Mouse (Mus musculus) large intestine, adult 2 months (tissue): ENCODE data around the gene Gorasp2. TPM values are rescaled to one million over a fixed set of nuclear protein-coding genes. Genes with fewer than 3 reads are reported as not detected.

ENCODE experiments used
- DNase-seq: peaks from one replicate; pipeline ENCODE4 v3.0.0-alpha.2; 2012; ENCODE audit warnings: low read depth, low spot score
- WGBS: fragments of 180-500 bp; shearing (Covaris S2); methylation state at CpG from one replicate; pipeline ENCODE4 v1.1.7; 2018; 5-methylcytosine and 5-hydroxymethylcytosine counted together
- polyA plus RNA-seq: library from polyadenylated mRNA; depleted of rRNA; stranded (reverse); fragments of >200 nt; gene quantifications from 2 replicates; pipeline ENCODE4 v1.2.3, GENCODE M21; 2012; rRNA removed

The Gorasp2 gene
- polyA plus RNA-seq, 1 experiment: 118 TPM

- DNase-seq: no peak
- 35% methylated on average over 9 of the region's 9 CpGs for WGBS
Observed at GRCm38 (mm10) chr2:70723610-70724243, 62.4 kb downstream of the Gorasp2 start.

GRCm38 (mm10) chr2:70727089-70727488, 65.7 kb downstream of the Gorasp2 start:
- 85% methylated on average over 2 of the region's 2 CpGs for WGBS
- DNase-seq: no peak

GRCm38 (mm10) chr2:70735534-70735933, 74.2 kb downstream of the Gorasp2 start:
- WGBS: 74% methylated on average over 4 of the region's 4 CpGs
- no peak for DNase-seq

- 48% methylated on average over 5 of the region's 5 CpGs for WGBS
- DNase-seq: no peak
Observed at GRCm38 (mm10) chr2:70736008-70736407, 74.6 kb downstream of the Gorasp2 start.

- WGBS: 93% methylated on average over 5 of the region's 5 CpGs
- DNase-seq: no peak
Observed at GRCm38 (mm10) chr2:70741901-70742300, 80.5 kb downstream of the Gorasp2 start.

- WGBS: 87% methylated on average over 2 of the region's 2 CpGs
- no peak for DNase-seq
Observed at GRCm38 (mm10) chr2:70742588-70742987, 81.2 kb downstream of the Gorasp2 start.

- no peak for DNase-seq
- 95% methylated on average over 2 of the region's 2 CpGs for WGBS
Observed at GRCm38 (mm10) chr2:70751655-70752054, 90.3 kb downstream of the Gorasp2 start.

- no peak for DNase-seq
Observed at GRCm38 (mm10) chr2:70752149-70752548, 90.8 kb downstream of the Gorasp2 start.

More at GRCm38 (mm10) chr2:70752149-70752548, 90.8 kb downstream of the Gorasp2 start:
- WGBS: 94% methylated on average over 5 of the region's 5 CpGs

Other genes starting within 250 kb of the Gorasp2 start
- 2.1 and 5.8 TPM in 2 replicates for gene Sp5, start 186.7 kb upstream of the Gorasp2 start, polyA plus RNA-seq
- gene Erich2, start 152.8 kb upstream of the Gorasp2 start, polyA plus RNA-seq: 0.14 and 0.31 TPM in 2 replicates
- 0.10 TPM in 1 of 2 replicates, not detected in the other for gene Gad1, start 108.5 kb upstream of the Gorasp2 start, polyA plus RNA-seq
- gene Gm26558, start 532 bp downstream of the Gorasp2 start, polyA plus RNA-seq: 0.30 and 0.60 TPM in 2 replicates
- 10.0 and 12.1 TPM in 2 replicates for gene Tlk1, start 164.2 kb downstream of the Gorasp2 start, polyA plus RNA-seq